Mouse (Mus musculus): ENCODE measurements around the gene Piezo1. TPM values are rescaled to one million over a fixed set of nuclear protein-coding genes. Genes with fewer than 3 reads are reported as not detected.
"Not testable (repeated sequence)": the region's sequence is repeated elsewhere in the genome, so short reads cannot be mapped to it uniquely, and the experiment has no call there.

Piezo1 gene
- 1 to 10 TPM; 3.1 to 4.4 TPM for total RNA-seq (2021)

- DNase-seq, result peak; percentile 72 to 77
These were observed at the start of gene Piezo1 for GRCm38 (mm10) chr8:122551265-122552051. Piezo1 (minus strand) TSS chr8:122551329.

- DNase-seq, result no peak
These were observed 49.5 kb upstream of the Piezo1 start for GRCm38 (mm10) chr8:122600666-122601065.

GRCm38 (mm10) chr8:122596031-122596430 is 44.9 kb upstream of the Piezo1 start:
- DNase-seq, result no peak

GRCm38 (mm10) chr8:122593783-122594507 is 42.8 kb upstream of the Piezo1 start:
- DNase-seq, result no peak

GRCm38 (mm10) chr8:122593240-122593639 is 42.1 kb upstream of the Piezo1 start:
- DNase-seq, result no peak

- DNase-seq, result no peak
These were observed 35.6 kb upstream of the Piezo1 start for GRCm38 (mm10) chr8:122586749-122587148.

- DNase-seq, result no peak
These were observed 35.0 kb upstream of the Piezo1 start for GRCm38 (mm10) chr8:122586171-122586570.

GRCm38 (mm10) chr8:122585411-122585891 is 34.3 kb upstream of the Piezo1 start:
- DNase-seq, result no peak

- no peak for DNase-seq
These were observed 33.9 kb upstream of the Piezo1 start for GRCm38 (mm10) chr8:122584981-122585380.

- DNase-seq, result no peak
These were observed 29.8 kb upstream of the Piezo1 start for GRCm38 (mm10) chr8:122580926-122581325.

- no peak for DNase-seq
These were observed 28.1 kb upstream of the Piezo1 start for GRCm38 (mm10) chr8:122579196-122579595.

GRCm38 (mm10) chr8:122577116-122577515 is 26.0 kb upstream of the Piezo1 start:
- DNase-seq, result no peak

- DNase-seq, result peak; percentile 91 to 92
These were observed 25.5 kb upstream of the Piezo1 start, which contains the start of gene Aprt for GRCm38 (mm10) chr8:122576648-122577022. Aprt (minus strand) TSS chr8:122576909.

- peak in 1 of 2 experiments; percentile 15 for DNase-seq
These were observed 24.9 kb upstream of the Piezo1 start for GRCm38 (mm10) chr8:122575735-122576647.

GRCm38 (mm10) chr8:122575286-122575685 is 24.2 kb upstream of the Piezo1 start:
- DNase-seq, result no peak

GRCm38 (mm10) chr8:122574667-122575251 is 23.6 kb upstream of the Piezo1 start:
- no peak for DNase-seq

- no peak for DNase-seq
These were observed 23.1 kb upstream of the Piezo1 start for GRCm38 (mm10) chr8:122574264-122574663.

GRCm38 (mm10) chr8:122573577-122573976 is 22.4 kb upstream of the Piezo1 start:
- no peak for DNase-seq

GRCm38 (mm10) chr8:122573176-122573575 is 22.0 kb upstream of the Piezo1 start:
- DNase-seq, result not testable (repeated sequence)

GRCm38 (mm10) chr8:122572751-122573150 is 21.6 kb upstream of the Piezo1 start:
- no peak for DNase-seq

- DNase-seq, result no peak
These were observed 20.7 kb upstream of the Piezo1 start for GRCm38 (mm10) chr8:122571750-122572267.

- DNase-seq, result no peak
These were observed 20.0 kb upstream of the Piezo1 start for GRCm38 (mm10) chr8:122571153-122571552.

Data from layer of hippocampus, postnatal 36 days (tissue).